ENCODE assay signal across 15 mouse cellular contexts in genomic region chr3:134466611-134467010, GRCm38 (mm10).
"Had no signal": no experiment of that assay in that cellular context is flagged by ENCODE, and none has a peak within 500 bp of the region (broad histone marks: within the 10 kb centered on the region; RNA-seq: fewer than 3 reads in every experiment).

No protein-coding gene starts in this region.

- DNase-seq: kidney, adult 8-10 months; kidney, postnatal 10 days; kidney, postnatal 36 days; layer of hippocampus, postnatal 36 days; liver; lung, adult 18-20 months; lung, postnatal 10 days; lung, postnatal 36 days; midbrain, embryonic 14.5 days; right cerebral cortex, adult 18-20 months; right cerebral cortex, postnatal 14 days; right cerebral cortex, postnatal 4 days; thymus, adult 2 months; thymus, postnatal 14 days; thymus, postnatal 4 days had no signal
